Mouse (Mus musculus): ENCODE measurements around the gene Rnf207. TPM values are rescaled to one million over a fixed set of nuclear protein-coding genes. Genes with fewer than 3 reads are reported as not detected.

The Rnf207 gene
- polyA plus RNA-seq, 1 experiment, result 10.2 TPM

DNA sequence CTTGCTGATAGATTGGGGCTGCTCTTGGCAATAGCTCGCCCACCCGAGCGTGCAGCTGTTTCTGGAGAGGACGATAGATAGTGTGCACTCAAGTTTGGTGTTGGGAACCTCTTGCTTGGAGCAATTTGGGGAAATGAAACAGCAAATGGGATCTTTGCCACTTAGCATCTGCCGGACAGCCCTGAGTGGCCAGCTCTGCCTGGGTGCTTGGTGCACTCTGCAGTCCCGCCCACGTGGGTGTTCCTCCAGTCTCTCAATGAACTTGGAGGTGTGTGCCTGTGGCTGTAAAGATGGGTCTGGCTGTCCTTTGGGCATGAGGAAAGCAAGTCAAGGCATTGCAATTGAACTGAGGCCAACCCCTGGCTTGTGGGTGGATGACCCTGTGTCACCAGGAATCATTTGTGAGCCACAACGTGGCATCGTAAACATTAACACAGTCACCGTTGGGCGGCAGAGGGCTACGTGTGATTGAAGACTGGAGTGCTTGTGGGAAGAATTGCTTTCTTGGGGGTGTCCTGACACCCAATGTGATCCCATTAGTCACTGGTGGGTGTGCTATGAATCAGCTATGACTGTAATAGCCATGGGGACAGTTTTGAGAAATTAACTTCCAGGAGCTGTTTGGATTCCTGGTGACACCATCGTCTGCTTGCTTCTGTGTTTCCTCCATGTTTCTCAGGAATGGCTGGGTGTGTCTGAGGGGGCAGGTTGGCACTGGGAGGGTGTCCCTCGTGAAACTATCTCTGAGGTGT lies 35.3 kb upstream of the Rnf207 start:
- WGBS, result 79% methylated on average over 14 of the region's 14 CpGs
- Histone ChIP-seq H3K36me3 (ENCODE audit: control insufficient read depth, insufficient read depth, low read length) (no peaks in the 10 kb centered on the region), H3K27ac (ENCODE audit: control insufficient read depth, insufficient read depth, low read length) (no peak overlapping the region), H3K27me3 (ENCODE audit: control insufficient read depth, insufficient read depth, low read length) (peaks cover 4% of the 10 kb centered on the region; the same call in 1 of the 2 replicates), H3K4me3 (ENCODE audit: control insufficient read depth, insufficient read depth, low read length) (no peak overlapping the region), H3K4me1 (replicated peaks; ENCODE audit: control insufficient read depth, insufficient read depth, low read length) (no peaks in the 10 kb centered on the region)
- DNase-seq, result no peak
- TF ChIP-seq POLR2A (IDR thresholded peaks at IDR 0.05; ENCODE audit: control insufficient read depth, extremely low read depth, insufficient read depth, low read length, poor library complexity), result no peak
- TF ChIP-seq CTCF (IDR thresholded peaks at IDR 0.05; ENCODE audit: borderline replicate concordance, control insufficient read depth, extremely low read depth, insufficient read depth, low read length, poor library complexity), result no peak

DNA sequence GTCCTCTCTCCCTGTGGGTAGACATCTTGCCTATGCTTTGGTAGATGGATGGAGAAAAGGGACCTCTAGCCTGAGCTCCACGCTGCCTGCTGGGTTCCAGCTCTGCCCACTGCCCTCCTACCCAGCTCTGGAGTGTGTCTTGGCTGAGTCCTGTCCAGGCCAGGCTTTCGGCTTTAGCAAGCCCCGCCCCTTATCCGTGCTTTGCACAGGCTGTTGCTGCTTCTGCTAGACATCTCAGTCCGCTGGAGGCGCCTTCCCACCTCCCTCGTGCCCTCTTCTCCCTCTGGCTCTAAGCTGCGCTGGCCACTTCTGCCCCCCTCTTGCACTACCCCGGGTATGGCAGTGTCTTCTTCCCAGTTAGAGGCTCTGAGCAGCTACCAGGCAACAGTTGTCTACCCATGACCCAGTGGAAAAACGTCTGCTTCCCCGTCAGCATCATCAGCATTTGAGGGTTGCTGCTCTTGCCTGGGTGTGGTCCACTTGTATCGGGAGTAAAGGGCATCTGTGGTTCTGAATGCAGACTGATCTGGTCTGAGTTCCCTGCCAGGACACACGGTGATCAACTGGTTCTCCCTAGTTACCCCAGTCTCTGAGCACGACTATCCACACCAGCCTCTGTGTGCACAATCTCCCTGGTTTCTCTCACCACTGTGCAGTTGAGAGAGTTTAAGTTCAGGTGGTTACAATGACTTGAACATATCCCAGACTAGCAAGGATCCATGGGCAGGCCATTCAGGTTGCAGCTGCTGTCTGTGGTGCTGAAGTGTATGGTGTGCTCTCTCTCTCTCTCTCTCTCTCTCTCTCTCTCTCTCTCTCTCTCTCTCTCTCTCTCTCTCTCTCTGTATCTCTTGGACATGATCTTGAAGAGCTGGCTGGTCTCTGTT lies 32.9 kb upstream of the Rnf207 start:
- H3K36me3 ChIP-seq (ENCODE audit: control insufficient read depth, insufficient read depth, low read length), result no peaks in the 10 kb centered on the region
- no peak overlapping the region for H3K27ac ChIP-seq (ENCODE audit: control insufficient read depth, insufficient read depth, low read length)
- WGBS, result 25% methylated on average over 14 of the region's 14 CpGs
- H3K4me3 ChIP-seq (ENCODE audit: control insufficient read depth, insufficient read depth, low read length), result no peak overlapping the region
- peaks cover 4% of the 10 kb centered on the region; the same call in 1 of the 2 replicates for H3K27me3 ChIP-seq (ENCODE audit: control insufficient read depth, insufficient read depth, low read length)
- TF ChIP-seq POLR2A (IDR thresholded peaks at IDR 0.05; ENCODE audit: control insufficient read depth, extremely low read depth, insufficient read depth, low read length, poor library complexity), result no peak
- no peak for TF ChIP-seq CTCF (IDR thresholded peaks at IDR 0.05; ENCODE audit: borderline replicate concordance, control insufficient read depth, extremely low read depth, insufficient read depth, low read length, poor library complexity)
- no peaks in the 10 kb centered on the region for H3K4me1 ChIP-seq (replicated peaks; ENCODE audit: control insufficient read depth, insufficient read depth, low read length)
- DNase-seq, result no peak

DNA sequence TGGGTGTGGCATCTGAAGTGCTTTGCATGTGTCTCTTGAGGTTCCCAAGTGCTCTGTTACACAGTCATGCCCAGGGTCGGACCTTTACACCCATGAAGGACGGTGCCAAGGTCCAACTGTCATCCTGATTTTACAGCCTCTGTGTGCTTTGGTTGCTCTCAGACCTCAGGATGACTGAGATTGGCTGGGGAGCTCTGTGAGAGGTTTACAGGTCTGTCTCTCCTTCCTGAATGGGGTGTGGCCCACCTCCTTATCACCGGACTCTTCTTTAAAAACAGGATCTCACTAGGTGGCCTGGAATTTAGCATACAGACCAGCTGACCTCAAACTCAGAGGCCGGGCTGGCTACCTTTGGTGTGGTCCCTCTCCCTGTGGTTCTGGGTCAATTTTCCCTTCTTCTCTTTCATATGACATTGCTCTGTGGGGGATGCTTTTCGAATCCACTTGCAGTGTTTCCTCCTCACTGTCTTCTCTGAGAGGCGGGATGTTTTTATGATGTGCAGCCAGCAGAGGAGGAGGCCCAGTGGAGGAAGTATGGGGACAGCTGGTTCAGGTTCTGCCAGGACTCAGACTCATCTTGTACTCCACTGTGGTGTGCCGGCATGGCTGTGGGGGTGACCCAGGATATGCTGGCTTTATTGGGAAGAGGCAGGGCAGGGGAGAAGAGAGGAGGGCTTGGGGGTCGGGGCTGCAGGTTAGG lies 32.1 kb upstream of the Rnf207 start:
- 34% methylated on average over 8 of the region's 8 CpGs for WGBS
- Histone ChIP-seq H3K27ac (ENCODE audit: control insufficient read depth, insufficient read depth, low read length) (no peak overlapping the region), H3K36me3 (ENCODE audit: control insufficient read depth, insufficient read depth, low read length) (no peaks in the 10 kb centered on the region), H3K4me1 (replicated peaks; ENCODE audit: control insufficient read depth, insufficient read depth, low read length) (no peaks in the 10 kb centered on the region), H3K4me3 (ENCODE audit: control insufficient read depth, insufficient read depth, low read length) (no peak overlapping the region), H3K27me3 (ENCODE audit: control insufficient read depth, insufficient read depth, low read length) (peaks cover 4% of the 10 kb centered on the region; the same call in 1 of the 2 replicates)
- TF ChIP-seq CTCF (IDR thresholded peaks at IDR 0.05; ENCODE audit: borderline replicate concordance, control insufficient read depth, extremely low read depth, insufficient read depth, low read length, poor library complexity) (no peak), POLR2A (IDR thresholded peaks at IDR 0.05; ENCODE audit: control insufficient read depth, extremely low read depth, insufficient read depth, low read length, poor library complexity) (no peak)
- no peak for DNase-seq

DNA sequence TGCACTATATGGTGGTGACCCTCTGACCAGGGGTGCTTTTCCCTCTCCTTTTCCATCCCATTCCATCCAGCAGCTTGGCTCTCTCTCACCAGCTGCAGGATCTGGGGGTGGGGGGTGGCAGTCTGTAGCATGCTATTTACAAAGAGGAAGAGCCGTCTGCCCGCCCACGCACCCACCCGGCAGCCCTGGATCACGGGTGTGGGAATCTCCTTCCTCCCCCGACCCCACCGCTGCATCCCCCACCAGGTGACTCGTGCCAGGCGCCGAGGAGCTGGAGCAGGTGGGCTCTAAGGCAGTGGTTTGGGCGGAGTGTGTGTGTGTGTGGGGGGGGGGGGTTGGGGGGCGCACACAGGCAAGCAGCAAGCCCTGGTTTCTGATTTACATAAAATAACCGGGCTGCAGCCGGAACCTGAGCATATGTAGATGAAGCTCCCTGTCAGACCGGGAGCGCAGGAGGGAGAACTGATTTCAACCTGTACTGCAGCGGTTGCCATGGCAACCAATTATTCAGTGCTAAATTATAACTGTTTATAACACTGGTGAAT lies 31.1 kb upstream of the Rnf207 start:
- Histone ChIP-seq H3K36me3 (ENCODE audit: control insufficient read depth, insufficient read depth, low read length) (no peaks in the 10 kb centered on the region), H3K4me3 (ENCODE audit: control insufficient read depth, insufficient read depth, low read length) (no peak overlapping the region), H3K27me3 (ENCODE audit: control insufficient read depth, insufficient read depth, low read length) (peaks cover 4% of the 10 kb centered on the region; the same call in 1 of the 2 replicates), H3K27ac (ENCODE audit: control insufficient read depth, insufficient read depth, low read length) (no peak overlapping the region), H3K4me1 (replicated peaks; ENCODE audit: control insufficient read depth, insufficient read depth, low read length) (no peaks in the 10 kb centered on the region)
- 3% methylated on average over 17 of the region's 17 CpGs for WGBS
- DNase-seq, result no peak
- TF ChIP-seq POLR2A (IDR thresholded peaks at IDR 0.05; ENCODE audit: control insufficient read depth, extremely low read depth, insufficient read depth, low read length, poor library complexity) (no peak), CTCF (IDR thresholded peaks at IDR 0.05; ENCODE audit: borderline replicate concordance, control insufficient read depth, extremely low read depth, insufficient read depth, low read length, poor library complexity) (no peak)

DNA sequence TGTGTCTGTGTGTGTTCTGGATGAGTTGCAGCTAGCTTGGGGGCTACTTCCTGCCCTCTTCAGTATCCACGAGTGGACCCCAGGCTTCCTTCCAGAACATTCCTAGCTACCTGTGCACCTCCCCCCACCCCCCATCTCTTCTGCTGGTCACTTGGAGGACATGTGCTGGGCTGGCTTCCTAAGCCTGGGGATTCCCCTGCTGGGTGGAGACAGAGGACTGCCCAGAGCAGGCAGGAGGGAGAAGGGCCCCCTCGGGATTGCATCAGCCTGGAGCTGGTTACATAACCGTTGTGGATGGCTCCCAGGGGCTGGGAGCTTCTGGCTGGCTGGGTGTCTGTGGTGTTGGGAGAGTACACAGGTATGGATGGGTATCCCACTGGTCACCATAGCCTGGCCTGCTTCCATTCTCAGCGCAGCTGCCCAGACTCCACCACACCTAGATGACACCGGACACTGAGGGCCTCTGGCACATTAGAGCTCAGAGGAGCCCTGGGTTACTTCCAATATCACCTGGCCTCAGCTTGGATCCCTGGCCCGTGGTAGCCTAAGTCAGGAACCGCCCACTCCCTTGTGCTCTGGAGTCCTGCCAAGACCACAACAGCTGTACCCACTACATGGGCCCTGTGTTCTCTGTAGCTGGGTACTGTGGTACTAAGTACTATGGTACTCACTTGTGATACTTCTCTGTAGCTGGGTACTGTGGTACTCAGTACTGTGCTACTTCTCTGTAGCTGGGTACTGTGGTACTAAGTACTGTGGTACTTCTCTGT lies 26.5 kb upstream of the Rnf207 start:
- Histone ChIP-seq H3K27ac (ENCODE audit: control insufficient read depth, insufficient read depth, low read length) (no peak overlapping the region), H3K4me3 (ENCODE audit: control insufficient read depth, insufficient read depth, low read length) (no peak overlapping the region), H3K27me3 (ENCODE audit: control insufficient read depth, insufficient read depth, low read length) (peaks cover 4% of the 10 kb centered on the region), H3K4me1 (replicated peaks; ENCODE audit: control insufficient read depth, insufficient read depth, low read length) (no peaks in the 10 kb centered on the region), H3K36me3 (ENCODE audit: control insufficient read depth, insufficient read depth, low read length) (no peaks in the 10 kb centered on the region)
- WGBS, result 38% methylated on average over 7 of the region's 7 CpGs
- TF ChIP-seq CTCF (IDR thresholded peaks at IDR 0.05; ENCODE audit: borderline replicate concordance, control insufficient read depth, extremely low read depth, insufficient read depth, low read length, poor library complexity) (no peak), POLR2A (IDR thresholded peaks at IDR 0.05; ENCODE audit: control insufficient read depth, extremely low read depth, insufficient read depth, low read length, poor library complexity) (no peak)
- DNase-seq, result no peak
